Mouse (Mus musculus): Measurements from ENCODE around the gene Ccdc130. TPM values are rescaled to one million over a fixed set of nuclear protein-coding genes. Genes with fewer than 3 reads are reported as not detected.
A peak's percentile ranks its signal among the peaks of the same experiment; 100 is the strongest.

Gene Ccdc130
- polyA plus RNA-seq, 1 experiment from 2014 or later: 16.3 TPM

DNA sequence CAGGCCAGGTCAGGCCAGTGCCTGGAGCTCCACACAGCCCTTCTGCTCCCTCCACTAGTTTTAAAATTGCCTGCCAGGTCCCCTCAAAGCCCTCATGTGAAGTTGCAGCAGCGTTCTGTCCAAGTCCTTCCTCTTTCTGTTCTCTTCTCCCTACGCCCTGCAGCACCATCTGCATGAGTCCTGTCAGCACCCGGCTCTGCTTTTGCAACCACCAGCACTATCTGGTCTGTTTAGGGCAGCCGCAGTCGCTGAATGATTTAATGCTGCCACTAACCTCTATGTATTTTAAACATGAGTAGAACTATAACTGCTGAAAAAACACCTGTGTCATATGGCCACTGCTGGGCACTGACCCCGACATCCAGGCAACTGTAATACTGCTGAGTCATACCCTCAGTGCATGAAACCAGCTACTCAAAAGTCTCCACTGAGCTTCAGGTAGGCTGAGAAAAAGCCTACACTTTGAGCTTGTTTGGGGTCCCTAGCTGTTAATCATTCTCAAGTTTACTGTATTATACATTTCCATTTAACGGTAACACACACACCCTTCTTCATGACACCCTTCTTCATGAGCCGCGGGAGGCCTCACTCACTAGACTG, 47.5 kb downstream of the Ccdc130 start:
- H3K4me2 ChIP-seq (ENCODE audit: low read depth, low read length): no peak overlapping the region
- no peaks in the 10 kb centered on the region for H3K9me3 ChIP-seq (ENCODE audit: control insufficient read depth, low read length)
- H3K27ac ChIP-seq (ENCODE audit: low read length): no peak overlapping the region
- H3K27me3 ChIP-seq (replicated peaks; ENCODE audit: control insufficient read depth, insufficient read depth, low read length): no peaks in the 10 kb centered on the region
- H3K9ac ChIP-seq (ENCODE audit: low read depth, low read length): no peak overlapping the region
- no peaks in the 10 kb centered on the region; the same call in 1 of the 2 replicates for H3K4me1 ChIP-seq (ENCODE audit: control insufficient read depth, insufficient read depth, low read length)
- WGBS: 92% methylated on average over 9 of the region's 9 CpGs
- H3K36me3 ChIP-seq (ENCODE audit: control insufficient read depth, insufficient read depth, low read length): peaks cover 12% of the 10 kb centered on the region
- no peak overlapping the region for H3K4me3 ChIP-seq (ENCODE audit: low read length)
- no peak for ATAC-seq

DNA sequence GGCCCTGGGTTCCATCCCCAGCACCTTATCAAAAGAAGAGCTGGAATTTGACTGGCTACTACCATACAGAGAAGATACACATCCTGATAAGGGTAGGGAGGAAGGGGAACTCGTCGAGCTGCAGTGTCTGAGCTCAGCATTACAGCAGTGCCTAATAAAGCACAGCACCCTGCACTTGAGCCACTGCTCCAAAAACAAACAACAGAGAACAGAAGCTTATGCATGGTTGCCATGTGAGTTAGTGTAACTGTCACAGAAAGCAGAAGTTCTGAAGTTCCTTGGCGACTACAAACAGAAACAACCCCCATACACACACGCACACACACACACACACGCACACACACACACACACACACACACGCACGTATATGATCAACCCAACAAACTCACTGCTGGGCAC, 50.1 kb downstream of the Ccdc130 start:
- H3K4me1 ChIP-seq (ENCODE audit: control insufficient read depth, insufficient read depth, low read length): no peaks in the 10 kb centered on the region
- no peak overlapping the region for H3K9ac ChIP-seq (ENCODE audit: low read depth, low read length)
- no peak for ATAC-seq
- H3K9me3 ChIP-seq (ENCODE audit: control insufficient read depth, low read length): no peaks in the 10 kb centered on the region
- no peak overlapping the region for H3K27ac ChIP-seq (ENCODE audit: low read length)
- H3K4me3 ChIP-seq (ENCODE audit: low read length): no peak overlapping the region
- WGBS: 74% methylated on average over 7 of the region's 7 CpGs
- no peak overlapping the region for H3K4me2 ChIP-seq (ENCODE audit: low read depth, low read length)
- H3K27me3 ChIP-seq (replicated peaks; ENCODE audit: control insufficient read depth, insufficient read depth, low read length): no peaks in the 10 kb centered on the region
- H3K36me3 ChIP-seq (ENCODE audit: control insufficient read depth, insufficient read depth, low read length): peaks cover 4% of the 10 kb centered on the region; the same call in 1 of the 2 replicates

DNA sequence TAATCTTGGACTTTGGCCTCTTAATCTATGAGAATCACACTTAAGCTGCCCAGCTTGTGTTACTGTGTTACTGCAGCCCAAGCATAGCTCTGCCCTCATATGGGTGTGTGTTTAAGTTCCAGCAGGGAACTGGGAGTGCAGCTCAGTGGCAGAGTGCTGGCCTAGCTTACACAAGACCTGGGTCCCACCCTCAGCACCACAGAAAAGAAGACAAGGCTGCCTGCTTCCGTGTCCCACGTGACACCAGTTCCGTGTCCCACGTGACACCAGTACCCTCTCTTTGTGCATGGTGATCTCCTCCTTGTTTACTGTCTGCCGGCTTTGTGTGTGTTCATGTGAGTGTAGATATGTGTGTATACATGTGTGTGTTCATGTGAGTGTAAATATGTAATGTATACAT, 52.0 kb downstream of the Ccdc130 start:
- H3K4me2 ChIP-seq (ENCODE audit: low read depth, low read length): no peak overlapping the region
- no peaks in the 10 kb centered on the region for H3K4me1 ChIP-seq (ENCODE audit: control insufficient read depth, insufficient read depth, low read length)
- no peaks in the 10 kb centered on the region for H3K36me3 ChIP-seq (ENCODE audit: control insufficient read depth, insufficient read depth, low read length)
- no peaks in the 10 kb centered on the region for H3K9me3 ChIP-seq (ENCODE audit: control insufficient read depth, low read length)
- no peak overlapping the region for H3K4me3 ChIP-seq (ENCODE audit: low read length)
- H3K27me3 ChIP-seq (replicated peaks; ENCODE audit: control insufficient read depth, insufficient read depth, low read length): no peaks in the 10 kb centered on the region
- H3K9ac ChIP-seq (ENCODE audit: low read depth, low read length): no peak overlapping the region
- H3K27ac ChIP-seq (ENCODE audit: low read length): no peak overlapping the region
- 96% methylated on average over 5 of the region's 5 CpGs for WGBS
- no peak for ATAC-seq

DNA sequence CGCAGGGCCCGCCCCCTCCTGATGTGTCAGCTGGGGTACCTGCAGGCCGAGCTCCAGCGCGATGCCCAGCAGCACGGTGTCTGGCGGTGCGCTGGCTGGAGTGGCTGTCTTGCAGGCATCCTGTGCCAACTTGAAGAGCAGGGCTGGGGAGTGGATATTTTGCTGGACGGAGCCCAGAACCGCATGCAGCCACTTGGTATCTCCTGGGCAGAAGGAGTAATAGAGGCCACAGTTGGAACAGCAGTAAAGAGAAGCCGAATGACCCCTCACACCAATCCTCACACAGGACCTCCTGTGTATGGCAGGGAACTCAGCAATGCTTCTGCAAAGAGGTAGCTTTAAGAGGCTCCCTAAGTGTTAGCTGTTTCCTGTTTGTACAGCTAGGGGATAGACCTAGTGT, 53.0 kb downstream of the Ccdc130 start:
- no peak for ATAC-seq
- Histone ChIP-seq H3K4me3 (ENCODE audit: low read length) (no peak overlapping the region), H3K4me2 (ENCODE audit: low read depth, low read length) (no peak overlapping the region), H3K9me3 (ENCODE audit: control insufficient read depth, low read length) (no peaks in the 10 kb centered on the region), H3K27ac (ENCODE audit: low read length) (no peak overlapping the region), H3K27me3 (replicated peaks; ENCODE audit: control insufficient read depth, insufficient read depth, low read length) (no peaks in the 10 kb centered on the region), H3K4me1 (ENCODE audit: control insufficient read depth, insufficient read depth, low read length) (no peaks in the 10 kb centered on the region), H3K36me3 (ENCODE audit: control insufficient read depth, insufficient read depth, low read length) (peaks cover 4% of the 10 kb centered on the region), H3K9ac (ENCODE audit: low read depth, low read length) (no peak overlapping the region)
- WGBS: 93% methylated on average over 11 of the region's 11 CpGs

DNA sequence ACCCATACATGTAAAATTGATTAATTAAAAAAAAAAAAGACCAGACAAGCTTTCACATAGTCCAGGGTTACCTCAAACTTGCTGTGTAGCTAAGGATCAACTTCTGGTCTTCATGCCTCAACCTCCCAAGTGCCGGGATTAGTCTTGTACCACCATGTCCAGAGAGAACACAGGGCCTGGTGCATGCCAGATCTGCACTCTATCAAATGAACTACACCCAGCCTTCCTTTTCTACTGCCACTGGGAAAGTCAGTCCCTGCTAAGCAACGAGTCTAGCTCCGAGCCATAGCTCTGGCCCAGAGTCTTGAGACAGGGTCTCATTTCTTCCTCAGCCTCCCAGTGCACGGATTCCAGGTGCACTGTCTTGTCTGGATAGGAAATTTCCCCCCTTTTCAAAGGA, 56.9 kb downstream of the Ccdc130 start:
- Histone ChIP-seq H3K4me1 (ENCODE audit: control insufficient read depth, insufficient read depth, low read length) (0 out of 2 replicates have a peak, but pooled peaks cover 3% of the 10 kb centered on the region), H3K9me3 (ENCODE audit: control insufficient read depth, low read length) (no peaks in the 10 kb centered on the region), H3K27ac (ENCODE audit: low read length) (no peak overlapping the region), H3K4me3 (ENCODE audit: low read length) (no peak overlapping the region), H3K27me3 (replicated peaks; ENCODE audit: control insufficient read depth, insufficient read depth, low read length) (no peaks in the 10 kb centered on the region), H3K9ac (ENCODE audit: low read depth, low read length) (no peak overlapping the region), H3K36me3 (ENCODE audit: control insufficient read depth, insufficient read depth, low read length) (peaks cover 12% of the 10 kb centered on the region), H3K4me2 (ENCODE audit: low read depth, low read length) (no peak overlapping the region)
- no peak for ATAC-seq
- 90% methylated on average over 4 of the region's 4 CpGs for WGBS

DNA sequence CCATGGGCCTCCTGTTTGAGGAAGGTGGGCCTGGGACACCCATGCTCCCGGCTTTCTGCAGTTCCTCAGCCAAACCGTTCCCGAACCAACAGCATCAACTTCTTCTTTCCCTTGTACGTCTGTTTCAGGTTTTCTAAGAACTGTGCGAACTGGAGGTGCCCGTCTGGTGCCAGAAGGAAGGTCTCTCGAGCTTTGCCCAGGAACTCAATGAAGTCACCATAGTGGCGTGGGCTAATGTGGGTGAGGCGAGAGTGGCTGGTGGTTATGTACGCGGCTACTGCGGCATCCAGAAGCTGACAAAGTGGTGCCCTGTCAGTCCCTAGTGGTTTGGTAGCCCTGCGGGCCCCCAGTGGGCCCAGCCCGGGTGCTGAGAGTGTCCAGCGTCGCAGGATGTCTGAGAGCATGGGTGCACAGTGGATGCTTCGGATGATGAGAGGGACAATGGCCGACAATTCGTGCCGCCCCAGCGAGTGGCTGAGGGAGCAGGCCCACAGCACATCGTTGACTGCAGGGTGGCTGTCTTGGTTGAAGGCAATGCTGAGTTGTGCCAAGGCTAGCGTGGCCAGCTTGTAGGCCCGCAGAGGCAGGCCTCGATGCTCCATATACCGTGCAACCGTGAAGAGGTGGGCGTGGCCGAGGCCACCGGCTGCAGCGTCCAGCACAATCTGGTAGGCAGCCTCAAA, 58.2 kb downstream of the Ccdc130 start:
- Histone ChIP-seq H3K9ac (ENCODE audit: low read depth, low read length) (no peak overlapping the region), H3K4me3 (ENCODE audit: low read length) (no peak overlapping the region), H3K9me3 (ENCODE audit: control insufficient read depth, low read length) (no peaks in the 10 kb centered on the region), H3K27ac (ENCODE audit: low read length) (no peak overlapping the region), H3K4me2 (ENCODE audit: low read depth, low read length) (no peak overlapping the region), H3K36me3 (ENCODE audit: control insufficient read depth, insufficient read depth, low read length) (peaks cover 12% of the 10 kb centered on the region), H3K27me3 (replicated peaks; ENCODE audit: control insufficient read depth, insufficient read depth, low read length) (no peaks in the 10 kb centered on the region), H3K4me1 (ENCODE audit: control insufficient read depth, insufficient read depth, low read length) (peaks cover 10% of the 10 kb centered on the region)
- ATAC-seq: no peak
- WGBS: 91% methylated on average over 31 of the region's 31 CpGs

DNA sequence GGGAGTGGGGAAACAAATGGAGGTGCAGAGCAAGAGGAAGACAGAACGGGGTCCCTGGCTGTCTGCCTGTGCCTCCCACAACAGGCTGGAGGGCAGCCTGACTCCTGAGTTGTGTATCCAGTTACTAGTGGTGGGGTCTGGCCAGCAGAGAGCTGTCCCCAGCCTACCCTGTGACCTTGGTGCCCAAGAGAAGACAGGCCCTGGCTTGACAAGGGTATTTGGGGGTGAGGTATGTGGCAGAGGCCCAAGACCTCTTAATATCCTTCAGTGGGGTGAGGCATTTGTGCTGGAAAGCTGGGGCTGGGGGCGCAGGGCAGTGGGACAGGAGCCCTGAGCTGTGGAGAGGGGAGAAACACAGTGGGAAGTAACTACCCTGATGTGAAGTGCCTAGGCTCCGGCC, 59.0 kb downstream of the Ccdc130 start:
- H3K27ac ChIP-seq (ENCODE audit: low read length): no peak overlapping the region
- 89% methylated on average over 3 of the region's 3 CpGs for WGBS
- no peak overlapping the region for H3K9ac ChIP-seq (ENCODE audit: low read depth, low read length)
- peaks cover 13% of the 10 kb centered on the region for H3K4me1 ChIP-seq (ENCODE audit: control insufficient read depth, insufficient read depth, low read length)
- no peaks in the 10 kb centered on the region for H3K9me3 ChIP-seq (ENCODE audit: control insufficient read depth, low read length)
- no peak overlapping the region for H3K4me3 ChIP-seq (ENCODE audit: low read length)
- H3K27me3 ChIP-seq (replicated peaks; ENCODE audit: control insufficient read depth, insufficient read depth, low read length): no peaks in the 10 kb centered on the region
- H3K36me3 ChIP-seq (ENCODE audit: control insufficient read depth, insufficient read depth, low read length): peaks cover 15% of the 10 kb centered on the region
- ATAC-seq: no peak
- no peak overlapping the region for H3K4me2 ChIP-seq (ENCODE audit: low read depth, low read length)

DNA sequence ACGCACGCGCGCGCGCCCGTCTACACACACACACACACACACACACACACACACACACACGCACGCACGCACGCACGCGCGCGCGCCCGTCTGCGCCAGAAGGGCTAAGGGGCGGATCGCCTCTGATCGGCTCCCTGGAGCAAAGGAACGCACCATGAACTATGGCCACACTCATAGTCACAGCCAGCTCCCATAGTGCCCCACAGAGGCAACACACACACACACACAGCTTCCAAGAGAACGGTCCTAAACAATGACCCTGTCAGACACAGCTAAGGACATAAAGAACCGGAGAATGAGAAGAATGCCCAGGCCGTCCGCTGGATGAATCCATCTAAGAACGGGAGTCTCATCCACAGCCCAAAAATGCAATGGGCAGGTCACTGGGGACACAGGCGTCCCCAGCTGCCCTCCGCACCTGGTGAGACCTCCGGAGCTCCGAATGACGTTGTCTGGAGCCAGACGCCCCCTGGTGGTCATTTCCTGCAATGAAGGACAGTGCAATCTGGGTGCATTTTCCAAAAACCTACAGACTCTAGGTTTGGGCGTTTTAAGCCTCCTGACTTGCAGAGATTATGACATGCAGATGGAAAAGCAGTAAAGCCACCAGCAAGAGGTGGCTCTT, 59.9 kb downstream of the Ccdc130 start:
- H3K27ac ChIP-seq (ENCODE audit: low read length): no peak overlapping the region
- WGBS: 56% methylated on average over 34 of the region's 34 CpGs
- peaks cover 15% of the 10 kb centered on the region for H3K36me3 ChIP-seq (ENCODE audit: control insufficient read depth, insufficient read depth, low read length)
- 0 out of 2 replicates have a peak overlapping the region, but pooled peaks have one; percentile 11 for H3K4me2 ChIP-seq (ENCODE audit: low read depth, low read length)
- ATAC-seq: peak; percentile 36
- H3K9ac ChIP-seq (ENCODE audit: low read depth, low read length): no peak overlapping the region
- H3K27me3 ChIP-seq (replicated peaks; ENCODE audit: control insufficient read depth, insufficient read depth, low read length): no peaks in the 10 kb centered on the region
- no peak overlapping the region for H3K4me3 ChIP-seq (ENCODE audit: low read length)
- H3K4me1 ChIP-seq (ENCODE audit: control insufficient read depth, insufficient read depth, low read length): peaks cover 13% of the 10 kb centered on the region
- no peaks in the 10 kb centered on the region for H3K9me3 ChIP-seq (ENCODE audit: control insufficient read depth, low read length)

DNA sequence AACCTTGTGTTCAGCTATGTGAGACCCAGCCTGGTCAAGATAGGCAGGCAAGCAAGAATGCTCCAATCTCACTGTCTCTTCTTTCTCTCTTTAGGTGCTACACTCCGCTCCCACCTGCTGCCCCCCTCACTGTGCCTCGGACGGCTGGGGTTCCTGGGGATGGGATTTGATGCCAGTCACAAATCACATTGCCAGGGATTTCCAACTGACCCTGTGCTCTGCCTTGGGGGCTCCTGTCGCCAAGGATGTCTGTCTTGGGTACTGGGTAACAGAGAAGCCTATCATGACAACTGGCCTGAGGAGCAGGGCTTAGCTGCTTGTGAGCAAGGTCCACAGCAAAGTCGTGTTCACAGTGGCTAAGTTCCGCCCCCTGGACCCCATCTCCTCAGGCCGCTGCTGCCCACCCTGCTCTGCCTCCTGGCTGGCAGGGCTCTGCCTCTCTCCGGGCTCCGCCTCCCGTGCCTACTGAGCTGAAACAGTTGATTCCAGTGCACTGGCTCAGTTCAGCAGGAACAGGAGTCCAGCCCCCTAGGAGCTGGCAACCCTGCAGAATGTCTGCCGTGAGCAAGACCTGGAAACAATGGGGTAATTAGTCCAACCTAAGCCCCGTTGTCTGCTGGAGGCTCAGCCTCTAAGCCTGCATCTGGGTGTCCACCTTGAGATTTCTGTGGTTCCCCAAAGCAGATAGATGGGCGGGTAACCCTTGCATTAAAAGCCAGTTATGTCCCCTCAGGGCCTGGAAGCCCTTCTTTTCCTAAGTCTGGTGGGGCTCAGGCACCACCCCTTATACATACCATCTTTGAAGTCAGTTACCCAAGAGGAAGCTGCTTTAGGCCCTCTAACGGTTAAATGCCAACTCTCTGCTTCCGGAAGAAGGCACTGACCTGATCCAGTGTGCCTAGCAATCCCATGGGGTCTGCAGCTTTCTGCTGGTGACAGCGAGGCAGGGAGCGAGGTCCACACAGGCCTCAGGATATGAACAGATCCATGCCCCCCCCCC, 61.5 kb downstream of the Ccdc130 start:
- no peak for ATAC-seq
- Histone ChIP-seq H3K4me3 (ENCODE audit: low read length) (no peak overlapping the region), H3K27ac (ENCODE audit: low read length) (peak overlapping the region; percentile 79), H3K9ac (ENCODE audit: low read depth, low read length) (peak overlapping the region; percentile 52), H3K4me1 (ENCODE audit: control insufficient read depth, insufficient read depth, low read length) (peaks cover 19% of the 10 kb centered on the region), H3K9me3 (ENCODE audit: control insufficient read depth, low read length) (no peaks in the 10 kb centered on the region), H3K4me2 (ENCODE audit: low read depth, low read length) (no peak overlapping the region), H3K36me3 (ENCODE audit: control insufficient read depth, insufficient read depth, low read length) (peaks cover 15% of the 10 kb centered on the region), H3K27me3 (replicated peaks; ENCODE audit: control insufficient read depth, insufficient read depth, low read length) (no peaks in the 10 kb centered on the region)
- 63% methylated on average over 17 of the region's 17 CpGs for WGBS
